Mouse (Mus musculus): ENCODE data around the gene Tsr2. TPM values are rescaled to one million over a fixed set of nuclear protein-coding genes. Genes with fewer than 3 reads are reported as not detected.

Tsr2 gene
- 16.4 and 17.5 TPM in 2 replicates for polyA plus RNA-seq (2015; fragmentation: Nextera tagmentation; extraction: Ambion mirVana)

DNA sequence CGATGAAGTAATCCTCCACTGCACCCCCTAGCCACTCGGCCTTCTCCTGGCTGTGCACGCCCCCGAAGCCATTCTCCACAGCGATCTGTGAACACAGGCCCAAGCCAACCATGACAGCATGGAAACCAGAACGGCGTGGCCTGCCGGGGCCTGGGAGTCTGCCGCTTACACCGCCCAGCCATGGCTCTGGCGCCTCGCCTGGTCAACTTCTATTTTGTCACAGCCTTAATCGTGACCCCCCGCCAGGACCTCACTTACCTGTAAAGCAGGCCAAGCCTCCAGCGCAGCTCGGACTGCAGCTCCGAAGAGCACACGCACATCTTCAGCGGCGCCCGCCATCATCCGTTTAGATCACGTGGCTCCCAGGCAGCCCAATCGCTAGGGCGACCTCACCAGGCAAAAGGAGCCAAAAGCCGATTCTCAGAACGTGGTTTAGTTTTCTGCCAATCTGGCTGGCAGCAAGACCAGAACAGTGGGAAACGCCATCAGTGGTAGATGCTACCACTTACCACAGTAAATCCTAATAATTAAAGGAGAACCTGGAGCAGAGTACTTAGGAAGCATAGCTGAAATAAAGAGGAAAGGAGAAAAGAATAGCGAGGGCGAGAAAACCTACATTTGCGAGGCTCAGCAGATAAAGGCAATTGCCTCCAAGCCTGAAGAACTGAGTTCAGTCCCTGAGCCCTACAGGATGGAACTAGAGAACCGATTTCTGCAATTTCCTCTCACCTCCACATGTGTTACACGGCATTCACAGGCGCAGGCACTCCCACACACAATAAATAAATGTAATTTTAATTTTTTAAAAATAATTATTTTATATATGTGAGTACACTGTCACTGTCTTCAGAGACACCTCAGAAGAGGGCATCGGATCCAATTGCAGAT is at the start of gene Tsr2:
Gene Tsr2 (minus strand): TSS at position 373 of the 888 bp plus-strand sequence.
- Histone ChIP-seq H3K4me1 (ENCODE audit: control insufficient read depth, insufficient read depth, low read length) (0 out of 2 replicates have a peak, but pooled peaks cover 3% of the 10 kb centered on the region), H3K27me3 (ENCODE audit: control insufficient read depth, insufficient read depth, low read length) (no peaks in the 10 kb centered on the region), H3K4me3 (ENCODE audit: low read length) (peak within 1 kb of the TSS; percentile 71), H3K27ac (ENCODE audit: low read length) (no peak within 1 kb of the TSS), H3K9me3 (replicated peaks; ENCODE audit: control insufficient read depth, low read length) (no peaks in the 10 kb centered on the region), H3K9ac (ENCODE audit: low read length) (peak within 1 kb of the TSS; percentile 75), H3K36me3 (ENCODE audit: control insufficient read depth, insufficient read depth) (no peaks in the 10 kb centered on the region), H3K4me2 (ENCODE audit: low read depth, low read length) (peak within 1 kb of the TSS; percentile 57)
- peak; percentile 83 for ATAC-seq (replicated peaks; ENCODE audit: extremely low read depth, insufficient read depth, low FRiP score)
- 15% methylated on average over 35 of the region's 35 CpGs for WGBS

DNA sequence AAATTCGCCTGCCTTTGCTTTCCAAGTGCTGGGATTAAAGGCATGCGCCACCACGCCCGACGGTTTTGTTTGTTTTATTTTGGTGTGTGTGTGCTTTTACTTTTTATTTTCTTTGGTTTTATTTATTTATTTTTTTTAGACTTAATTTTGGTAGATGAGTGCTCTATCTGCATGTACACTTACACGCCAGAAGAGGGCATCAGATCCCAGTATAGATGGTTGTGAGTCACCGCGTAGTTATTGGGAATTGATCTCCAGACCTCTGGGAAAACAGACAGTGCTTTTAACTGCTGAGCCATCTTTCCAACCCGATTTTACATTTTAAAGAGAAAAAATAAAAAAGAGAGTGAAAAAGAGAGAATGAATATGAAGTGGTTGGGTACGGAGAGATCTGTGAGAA is 36.4 kb upstream of the Tsr2 start:
- Histone ChIP-seq H3K4me1 (ENCODE audit: control insufficient read depth, insufficient read depth, low read length) (no peaks in the 10 kb centered on the region), H3K9ac (ENCODE audit: low read length) (no peak overlapping the region), H3K27ac (ENCODE audit: low read length) (no peak overlapping the region), H3K27me3 (ENCODE audit: control insufficient read depth, insufficient read depth, low read length) (no peaks in the 10 kb centered on the region), H3K9me3 (replicated peaks; ENCODE audit: control insufficient read depth, low read length) (no peaks in the 10 kb centered on the region), H3K4me3 (ENCODE audit: low read length) (peak overlapping the region; percentile 24; the same call in 1 of the 2 replicates), H3K4me2 (ENCODE audit: low read depth, low read length) (peak overlapping the region; percentile 36; the same call in 1 of the 2 replicates), H3K36me3 (ENCODE audit: control insufficient read depth, insufficient read depth) (no peaks in the 10 kb centered on the region)
- 29% methylated on average over 10 of the region's 10 CpGs for WGBS
- ATAC-seq (replicated peaks; ENCODE audit: extremely low read depth, insufficient read depth, low FRiP score), result no peak

DNA sequence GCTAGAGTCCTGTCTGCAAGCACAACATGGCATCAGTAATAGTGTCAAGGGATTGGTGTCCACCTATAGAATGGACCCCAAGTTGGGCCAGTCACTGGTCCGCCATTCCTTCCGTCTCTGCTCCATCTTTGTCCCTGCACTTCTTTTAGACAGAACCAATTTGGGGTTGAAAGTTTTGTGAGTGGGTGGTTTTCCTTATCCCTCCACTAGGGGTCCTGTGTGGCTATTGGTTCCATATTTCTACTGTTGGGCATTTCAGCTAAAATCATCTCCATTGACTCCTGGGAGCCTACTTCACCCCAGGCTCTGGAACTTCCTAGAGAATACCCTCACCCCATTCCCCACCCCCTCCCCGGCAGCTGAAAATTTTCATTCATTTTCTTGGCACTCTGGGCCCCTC is 34.1 kb upstream of the Tsr2 start:
- no peak overlapping the region for H3K4me3 ChIP-seq (ENCODE audit: low read length)
- H3K27me3 ChIP-seq (ENCODE audit: control insufficient read depth, insufficient read depth, low read length), result no peaks in the 10 kb centered on the region
- H3K9me3 ChIP-seq (replicated peaks; ENCODE audit: control insufficient read depth, low read length), result no peaks in the 10 kb centered on the region
- no peak overlapping the region for H3K27ac ChIP-seq (ENCODE audit: low read length)
- no peaks in the 10 kb centered on the region for H3K36me3 ChIP-seq (ENCODE audit: control insufficient read depth, insufficient read depth)
- H3K9ac ChIP-seq (ENCODE audit: low read length), result no peak overlapping the region
- no peak for ATAC-seq (replicated peaks; ENCODE audit: extremely low read depth, insufficient read depth, low FRiP score)
- no peaks in the 10 kb centered on the region for H3K4me1 ChIP-seq (ENCODE audit: control insufficient read depth, insufficient read depth, low read length)
- WGBS, result 75% methylated on average over 3 of the region's 3 CpGs
- H3K4me2 ChIP-seq (ENCODE audit: low read depth, low read length), result no peak overlapping the region

DNA sequence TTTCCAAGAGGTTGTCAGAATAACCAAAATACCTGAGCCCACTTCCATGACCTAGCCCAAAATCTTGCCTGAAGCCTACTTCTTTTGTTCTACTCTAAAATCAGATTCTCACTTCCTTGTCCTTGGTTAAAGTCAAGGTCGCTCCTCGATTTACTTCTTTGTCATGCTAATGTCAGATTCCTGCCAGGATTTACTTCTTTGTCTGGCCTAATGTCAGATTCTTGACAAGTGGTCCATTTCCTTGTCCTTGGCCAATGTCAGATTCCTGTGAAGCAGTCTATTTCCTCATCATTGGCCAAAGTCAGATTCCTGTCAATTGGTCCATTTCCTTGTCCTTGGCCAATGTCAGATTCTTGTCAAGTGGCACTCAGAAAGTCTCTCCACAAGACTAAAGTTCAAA is 27.6 kb upstream of the Tsr2 start:
- ATAC-seq (replicated peaks; ENCODE audit: extremely low read depth, insufficient read depth, low FRiP score), result no peak
- no peak overlapping the region for H3K4me2 ChIP-seq (ENCODE audit: low read depth, low read length)
- 73% methylated on average over 2 of the region's 2 CpGs for WGBS
- no peaks in the 10 kb centered on the region for H3K36me3 ChIP-seq (ENCODE audit: control insufficient read depth, insufficient read depth)
- H3K4me1 ChIP-seq (ENCODE audit: control insufficient read depth, insufficient read depth, low read length), result no peaks in the 10 kb centered on the region
- H3K9ac ChIP-seq (ENCODE audit: low read length), result no peak overlapping the region
- H3K9me3 ChIP-seq (replicated peaks; ENCODE audit: control insufficient read depth, low read length), result peaks cover 3% of the 10 kb centered on the region; the same call in 1 of the 2 replicates
- H3K27me3 ChIP-seq (ENCODE audit: control insufficient read depth, insufficient read depth, low read length), result no peaks in the 10 kb centered on the region
- H3K27ac ChIP-seq (ENCODE audit: low read length), result no peak overlapping the region
- no peak overlapping the region for H3K4me3 ChIP-seq (ENCODE audit: low read length)

DNA sequence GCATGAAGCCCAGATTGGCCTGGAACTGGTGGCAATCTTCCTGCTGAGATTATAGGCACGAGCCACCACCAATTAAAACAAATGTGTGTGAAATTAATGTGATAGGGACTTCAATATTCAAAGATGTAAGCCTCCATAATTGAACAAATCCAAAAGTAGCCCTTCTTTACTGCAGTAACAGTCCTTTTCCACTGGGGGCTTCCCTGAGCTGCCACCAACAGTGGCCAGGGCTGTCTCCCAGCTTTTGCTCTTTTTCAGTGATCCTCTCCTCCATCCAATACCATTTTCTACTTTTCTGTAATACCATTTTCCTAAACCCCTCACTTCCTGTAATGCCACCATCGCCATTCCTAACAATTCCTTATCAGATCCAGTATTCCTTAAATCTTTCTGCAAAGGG is 21.1 kb upstream of the Tsr2 start:
- Histone ChIP-seq H3K36me3 (ENCODE audit: control insufficient read depth, insufficient read depth) (no peaks in the 10 kb centered on the region), H3K27ac (ENCODE audit: low read length) (no peak overlapping the region), H3K9me3 (replicated peaks; ENCODE audit: control insufficient read depth, low read length) (no peaks in the 10 kb centered on the region), H3K4me3 (ENCODE audit: low read length) (no peak overlapping the region), H3K4me2 (ENCODE audit: low read depth, low read length) (no peak overlapping the region), H3K9ac (ENCODE audit: low read length) (no peak overlapping the region), H3K27me3 (ENCODE audit: control insufficient read depth, insufficient read depth, low read length) (no peaks in the 10 kb centered on the region), H3K4me1 (ENCODE audit: control insufficient read depth, insufficient read depth, low read length) (no peaks in the 10 kb centered on the region)
- no peak for ATAC-seq (replicated peaks; ENCODE audit: extremely low read depth, insufficient read depth, low FRiP score)
- WGBS, result 8% methylated on average over 2 of the region's 2 CpGs

DNA sequence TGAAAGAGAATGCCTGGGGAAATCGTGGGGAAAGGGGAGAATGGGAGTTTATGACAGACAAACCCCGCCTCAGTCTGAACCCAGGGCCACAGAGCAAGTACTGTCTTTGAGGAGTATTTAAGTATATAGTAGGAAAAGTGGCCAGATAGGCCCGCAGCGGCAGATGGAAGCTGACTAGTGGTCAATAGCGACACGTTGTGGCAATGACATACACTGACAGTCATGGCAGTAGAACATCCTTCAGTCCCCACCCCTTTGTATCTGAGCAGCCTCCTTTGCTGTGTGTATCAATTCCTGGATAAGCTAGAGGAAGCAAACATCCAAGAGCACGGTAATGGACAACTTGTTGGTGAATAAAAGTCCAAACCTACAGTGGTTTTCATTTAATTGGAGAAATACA is 20.5 kb upstream of the Tsr2 start:
- WGBS, result 10% methylated on average over 7 of the region's 7 CpGs
- no peaks in the 10 kb centered on the region for H3K4me1 ChIP-seq (ENCODE audit: control insufficient read depth, insufficient read depth, low read length)
- no peak overlapping the region for H3K27ac ChIP-seq (ENCODE audit: low read length)
- H3K4me3 ChIP-seq (ENCODE audit: low read length), result no peak overlapping the region
- no peak overlapping the region for H3K9ac ChIP-seq (ENCODE audit: low read length)
- H3K27me3 ChIP-seq (ENCODE audit: control insufficient read depth, insufficient read depth, low read length), result no peaks in the 10 kb centered on the region
- ATAC-seq (replicated peaks; ENCODE audit: extremely low read depth, insufficient read depth, low FRiP score), result 0 out of 2 replicates have a peak, but pooled peaks have one; percentile 32
- H3K4me2 ChIP-seq (ENCODE audit: low read depth, low read length), result no peak overlapping the region
- no peaks in the 10 kb centered on the region for H3K36me3 ChIP-seq (ENCODE audit: control insufficient read depth, insufficient read depth)
- no peaks in the 10 kb centered on the region for H3K9me3 ChIP-seq (replicated peaks; ENCODE audit: control insufficient read depth, low read length)

DNA sequence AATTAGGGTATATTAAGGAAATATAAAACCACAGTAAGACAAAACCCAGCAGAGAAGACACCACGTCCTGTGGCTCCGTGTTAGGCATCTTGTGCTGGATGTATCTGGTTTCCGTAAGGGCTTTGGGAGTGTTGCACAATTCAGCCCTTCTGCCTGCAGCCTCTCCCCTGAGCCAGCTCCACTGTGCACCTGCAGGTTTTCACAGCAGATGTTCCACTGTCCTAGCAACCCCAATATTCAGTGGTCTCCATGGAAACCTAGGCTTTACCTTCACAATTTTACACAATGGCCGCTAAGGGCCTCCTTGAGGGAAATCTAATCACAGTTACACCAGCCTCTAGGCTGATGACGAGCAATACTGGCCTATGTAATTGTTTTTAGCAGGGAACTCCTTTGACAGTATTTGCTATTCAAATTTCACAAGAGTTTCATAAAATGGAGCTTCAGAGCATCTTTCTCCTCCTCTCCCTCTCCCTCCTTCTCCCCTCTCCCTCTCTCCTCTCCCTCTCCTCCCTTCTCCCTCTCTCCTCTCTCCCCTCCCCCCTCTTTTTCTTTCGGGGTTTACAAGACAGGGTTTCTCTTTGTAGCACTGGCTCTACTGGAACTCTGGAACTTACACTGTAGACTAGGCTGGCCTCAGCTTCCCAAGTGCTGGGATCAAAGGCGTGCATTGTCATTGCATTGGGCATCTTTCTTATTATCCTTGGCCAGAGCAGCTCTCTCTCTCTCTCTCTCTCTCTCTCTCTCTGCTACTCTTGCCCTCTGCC is 11.1 kb upstream of the Tsr2 start:
- WGBS, result 59% methylated on average over 7 of the region's 7 CpGs
- no peak overlapping the region for H3K9ac ChIP-seq (ENCODE audit: low read length)
- no peak overlapping the region for H3K27ac ChIP-seq (ENCODE audit: low read length)
- H3K4me3 ChIP-seq (ENCODE audit: low read length), result no peak overlapping the region
- H3K27me3 ChIP-seq (ENCODE audit: control insufficient read depth, insufficient read depth, low read length), result no peaks in the 10 kb centered on the region
- H3K36me3 ChIP-seq (ENCODE audit: control insufficient read depth, insufficient read depth), result no peaks in the 10 kb centered on the region
- ATAC-seq (replicated peaks; ENCODE audit: extremely low read depth, insufficient read depth, low FRiP score), result no peak
- H3K4me1 ChIP-seq (ENCODE audit: control insufficient read depth, insufficient read depth, low read length), result no peaks in the 10 kb centered on the region
- H3K9me3 ChIP-seq (replicated peaks; ENCODE audit: control insufficient read depth, low read length), result no peaks in the 10 kb centered on the region
- no peak overlapping the region for H3K4me2 ChIP-seq (ENCODE audit: low read depth, low read length)

DNA sequence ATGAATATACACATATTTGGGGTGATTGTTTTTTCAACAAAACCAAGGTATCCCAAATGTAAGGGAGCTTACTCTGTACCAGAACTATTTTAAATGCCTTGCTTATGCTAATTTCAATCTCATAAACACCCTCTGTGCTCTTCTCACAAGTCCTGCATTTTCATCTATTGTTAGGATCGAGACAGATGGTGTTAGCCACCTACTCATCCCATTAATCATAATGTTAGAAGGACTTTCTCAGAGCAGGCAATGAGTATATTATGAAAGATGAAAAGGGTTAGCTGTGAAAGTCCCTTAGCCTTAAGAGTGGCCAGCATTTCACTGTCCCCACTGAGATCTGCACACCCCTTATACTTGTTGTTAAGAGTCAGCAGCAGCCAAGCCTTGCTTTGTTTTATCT is 8.9 kb downstream of the Tsr2 start:
- Histone ChIP-seq H3K27ac (ENCODE audit: low read length) (no peak overlapping the region), H3K4me3 (ENCODE audit: low read length) (no peak overlapping the region), H3K4me1 (ENCODE audit: control insufficient read depth, insufficient read depth, low read length) (no peaks in the 10 kb centered on the region), H3K27me3 (ENCODE audit: control insufficient read depth, insufficient read depth, low read length) (0 out of 2 replicates have a peak, but pooled peaks cover 2% of the 10 kb centered on the region), H3K4me2 (ENCODE audit: low read depth, low read length) (no peak overlapping the region), H3K36me3 (ENCODE audit: control insufficient read depth, insufficient read depth) (peaks cover 18% of the 10 kb centered on the region), H3K9ac (ENCODE audit: low read length) (no peak overlapping the region), H3K9me3 (replicated peaks; ENCODE audit: control insufficient read depth, low read length) (no peaks in the 10 kb centered on the region)
- no peak for ATAC-seq (replicated peaks; ENCODE audit: extremely low read depth, insufficient read depth, low FRiP score)
- WGBS, result 74% methylated on average over 1 of the region's 1 CpGs

DNA sequence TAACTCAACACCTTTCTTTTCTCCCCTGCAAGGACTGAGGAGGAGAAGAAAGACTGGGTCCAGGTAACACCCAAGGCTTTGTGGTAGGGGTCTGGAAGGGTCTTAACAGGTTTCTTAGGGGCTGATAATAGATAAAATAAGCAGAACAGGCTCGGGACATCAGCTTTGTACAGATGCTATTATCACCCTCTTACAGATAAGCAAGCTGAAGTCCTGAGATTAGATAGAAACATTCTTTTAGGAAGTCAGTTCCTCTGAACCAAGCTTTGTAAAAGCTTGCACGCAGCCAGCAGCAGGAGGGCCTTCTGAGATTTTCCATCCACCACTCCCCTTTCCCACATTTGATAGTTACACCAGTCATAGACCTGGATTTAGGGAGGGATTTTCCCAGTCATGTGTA is 10.7 kb downstream of the Tsr2 start:
- 0 out of 2 replicates have a peak, but pooled peaks cover 2% of the 10 kb centered on the region for H3K27me3 ChIP-seq (ENCODE audit: control insufficient read depth, insufficient read depth, low read length)
- no peak for ATAC-seq (replicated peaks; ENCODE audit: extremely low read depth, insufficient read depth, low FRiP score)
- no peak overlapping the region for H3K4me3 ChIP-seq (ENCODE audit: low read length)
- peaks cover 19% of the 10 kb centered on the region for H3K36me3 ChIP-seq (ENCODE audit: control insufficient read depth, insufficient read depth)
- no peak overlapping the region for H3K4me2 ChIP-seq (ENCODE audit: low read depth, low read length)
- no peak overlapping the region for H3K27ac ChIP-seq (ENCODE audit: low read length)
- H3K9ac ChIP-seq (ENCODE audit: low read length), result no peak overlapping the region
- H3K9me3 ChIP-seq (replicated peaks; ENCODE audit: control insufficient read depth, low read length), result no peaks in the 10 kb centered on the region
- H3K4me1 ChIP-seq (ENCODE audit: control insufficient read depth, insufficient read depth, low read length), result no peaks in the 10 kb centered on the region
- WGBS, result 31% methylated on average over 2 of the region's 2 CpGs

Measured in heart, embryonic 16.5 days (tissue).